Mouse (Mus musculus) midbrain, embryonic 11.5 days (tissue): ENCODE data around the gene Dis3l2. TPM values are rescaled to one million over a fixed set of nuclear protein-coding genes. Genes with fewer than 3 reads are reported as not detected.

Experiments used
- ATAC-seq: fragments of 200-750 bp; cut with Nextera tagmentation; 2 replicates; pipeline ENCODE4 v1.8.0; 2017; ENCODE audit warnings: moderate TSS enrichment, moderate library complexity; ENCODE audit not compliant: low FRiP score
- DNase-seq: peaks from one replicate; pipeline ENCODE4 v3.0.0; 2015; ENCODE audit warnings: low spot score; ENCODE audit errors: missing footprints
- H3K27ac ChIP-seq: fragments of 300-500 bp; sonication (generic); 2 replicates; pipeline ENCODE4 v1.5.1; 2014; ENCODE audit warnings: low read depth, low read length
- H3K27me3 ChIP-seq: fragments of 300-500 bp; sonication (generic); 2 replicates; pipeline ENCODE4 v1.6.1; 2014; ENCODE audit warnings: mild to moderate bottlenecking, low read length, moderate library complexity, mixed read lengths; ENCODE audit not compliant: control insufficient read depth, insufficient read depth
- H3K36me3 ChIP-seq: fragments of 300-500 bp; sonication (generic); 2 replicates; pipeline ENCODE4 v1.6.1; 2014; ENCODE audit warnings: mild to moderate bottlenecking, low read length, moderate library complexity, mixed read lengths; ENCODE audit not compliant: control insufficient read depth, insufficient read depth
- H3K4me1 ChIP-seq: fragments of 300-500 bp; sonication (generic); 2 replicates; pipeline ENCODE4 v1.6.1; 2014; ENCODE audit warnings: low read length; ENCODE audit not compliant: control insufficient read depth, insufficient read depth
- H3K4me2 ChIP-seq: fragments of 300-500 bp; sonication (generic); 2 replicates; pipeline ENCODE4 v1.6.1; 2014; ENCODE audit warnings: mild to moderate bottlenecking, moderate library complexity
- H3K4me3 ChIP-seq: fragments of 300-500 bp; sonication (generic); 2 replicates; pipeline ENCODE4 v1.5.1; 2014; ENCODE audit warnings: low read depth, low read length
- H3K9ac ChIP-seq: fragments of 300-500 bp; sonication (generic); 2 replicates; pipeline ENCODE4 v1.6.1; 2014; ENCODE audit warnings: low read length
- H3K9me3 ChIP-seq: fragments of 300-500 bp; sonication (generic); 2 replicates; pipeline ENCODE4 v1.6.1; 2016; ENCODE audit warnings: low read length; ENCODE audit not compliant: control insufficient read depth
- WGBS: fragments of 180-500 bp; shearing (Covaris S2); extraction: QIAGEN DNeasy Blood & Tissue Kit; methylation state at CpG from one replicate; pipeline ENCODE4 v1.1.7; 2014; 5-methylcytosine and 5-hydroxymethylcytosine counted together
- polyA plus RNA-seq: library from polyadenylated mRNA; unstranded; fragments of >200 nt; fragmentation: Nextera tagmentation; extraction: Ambion mirVana; gene quantifications from 2 replicates; pipeline ENCODE4 v1.2.1, GENCODE M21; 2014

Dis3l2 gene
- polyA plus RNA-seq, 1 experiment from 2014 or later = 34.3 TPM

DNA sequence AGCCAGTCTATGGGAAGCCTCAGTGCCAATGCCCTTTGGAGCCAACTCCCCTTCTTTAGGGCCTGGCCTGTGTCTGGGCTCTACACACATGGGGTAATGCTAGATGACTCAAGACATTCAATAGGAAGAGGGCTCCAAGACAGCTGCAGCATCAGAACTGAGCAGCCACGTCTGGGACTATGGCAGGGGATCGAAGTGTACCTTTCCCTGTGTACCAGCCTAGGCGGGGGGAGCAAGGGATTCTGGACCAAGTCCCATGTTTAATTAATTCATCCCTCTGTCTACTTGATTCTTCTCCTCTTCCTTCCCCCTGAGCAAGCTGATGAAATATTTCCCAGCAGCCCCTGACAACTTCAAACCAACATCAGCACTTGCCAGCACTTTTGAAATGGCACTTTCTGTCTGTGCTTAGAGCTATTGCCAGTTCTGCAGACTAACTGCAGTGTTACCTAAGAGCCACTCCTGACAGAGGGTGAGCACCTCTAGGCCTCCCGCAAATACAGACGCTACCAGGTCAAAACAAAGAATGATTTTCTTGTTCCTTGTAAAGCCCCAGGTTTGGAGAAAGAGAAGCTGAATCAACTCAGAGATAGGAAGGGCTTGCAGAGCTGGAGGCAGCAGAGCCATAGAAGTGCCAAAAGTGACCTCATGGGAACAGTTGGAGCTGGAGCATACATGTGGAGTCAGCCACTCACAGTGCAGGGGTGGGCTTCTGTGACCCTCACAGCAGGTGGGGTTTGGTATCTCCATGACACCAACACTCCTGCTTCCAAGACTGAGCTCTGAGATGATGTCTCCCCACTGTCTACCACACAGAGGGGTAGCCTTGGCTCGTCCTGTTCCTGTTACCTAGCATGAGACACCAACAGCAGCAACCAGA lies 319.9 kb downstream of the Dis3l2 start:
- Histone ChIP-seq H3K9me3 (no peaks in the 10 kb centered on the region), H3K27me3 (no peaks in the 10 kb centered on the region), H3K4me2 (no peak overlapping the region), H3K9ac (no peak overlapping the region), H3K36me3 (no peaks in the 10 kb centered on the region), H3K4me3 (no peak overlapping the region), H3K27ac (no peak overlapping the region), H3K4me1 (no peaks in the 10 kb centered on the region)
- ATAC-seq (no peak), DNase-seq (no peak)
- WGBS = 87% methylated on average over 6 of the region's 6 CpGs

DNA sequence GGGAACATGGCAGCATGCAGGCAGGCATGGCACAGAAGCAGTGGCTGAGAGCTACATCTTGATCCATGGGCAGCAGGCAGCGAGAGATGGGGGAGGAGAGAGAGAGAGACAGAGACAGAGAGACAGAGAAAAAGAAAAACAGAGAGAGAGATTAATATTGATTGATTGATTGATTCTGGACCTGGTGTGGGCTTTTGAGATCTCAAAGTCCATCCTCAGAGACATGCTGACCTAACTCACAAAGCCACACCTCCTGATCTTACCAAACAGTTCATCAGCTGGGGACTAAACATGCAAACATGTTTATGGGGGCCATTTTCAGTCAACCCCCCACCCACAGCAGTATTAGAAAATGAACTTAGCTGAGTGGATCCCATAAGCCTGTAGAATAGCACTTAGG lies 321.4 kb downstream of the Dis3l2 start:
- Histone ChIP-seq H3K27ac (no peak overlapping the region), H3K4me1 (no peaks in the 10 kb centered on the region), H3K9ac (no peak overlapping the region), H3K4me3 (no peak overlapping the region), H3K36me3 (no peaks in the 10 kb centered on the region), H3K27me3 (no peaks in the 10 kb centered on the region), H3K4me2 (no peak overlapping the region), H3K9me3 (no peaks in the 10 kb centered on the region)
- DNase-seq (no peak), ATAC-seq (no peak)
- 85% methylated on average over 1 of the region's 1 CpGs for WGBS

DNA sequence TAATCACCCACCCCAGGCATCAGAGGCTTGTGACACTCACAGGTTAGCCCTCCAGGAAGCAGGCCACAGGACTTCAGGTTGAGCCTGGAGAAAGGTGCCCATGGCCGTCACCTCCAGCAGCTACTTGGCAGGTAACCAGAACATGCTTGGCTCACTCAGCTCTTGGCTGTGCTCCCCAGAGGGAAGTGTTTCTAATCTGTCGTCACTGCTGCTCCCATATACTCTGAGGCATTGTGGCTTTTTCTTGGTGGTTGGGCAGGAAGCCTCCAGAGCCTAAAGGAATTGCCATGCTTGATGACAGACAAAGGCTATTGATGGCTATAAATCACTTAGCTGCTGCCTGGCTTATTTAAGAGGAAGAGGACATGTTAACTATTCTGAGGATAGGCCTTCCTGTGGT lies 325.2 kb downstream of the Dis3l2 start:
- Histone ChIP-seq H3K27me3 (no peaks in the 10 kb centered on the region), H3K9me3 (no peaks in the 10 kb centered on the region), H3K4me1 (no peaks in the 10 kb centered on the region), H3K36me3 (no peaks in the 10 kb centered on the region), H3K27ac (no peak overlapping the region), H3K4me3 (no peak overlapping the region), H3K9ac (no peak overlapping the region), H3K4me2 (no peak overlapping the region)
- 80% methylated on average over 2 of the region's 2 CpGs for WGBS
- no peak for ATAC-seq
- DNase-seq = no peak

DNA sequence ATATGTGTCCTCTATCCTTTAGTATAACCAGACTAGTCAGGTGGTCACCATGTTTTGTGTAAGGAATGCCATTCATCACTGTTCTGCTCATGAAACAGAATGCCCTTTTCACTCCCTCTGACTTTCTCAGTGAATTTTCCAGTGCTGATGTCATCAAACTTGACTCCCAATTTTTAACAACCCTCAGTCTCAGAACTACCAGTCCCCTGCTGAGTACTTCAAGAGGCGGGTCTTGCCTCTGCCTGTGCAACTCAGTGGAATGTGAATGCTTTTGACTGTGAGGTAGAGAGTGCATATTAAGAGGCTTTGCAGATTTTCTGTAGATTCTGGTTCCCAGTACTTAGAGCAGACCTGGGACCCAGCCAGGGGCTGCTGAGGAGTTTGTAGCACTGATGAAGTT lies 327.0 kb downstream of the Dis3l2 start:
- no peak overlapping the region for H3K4me2 ChIP-seq
- H3K9ac ChIP-seq = no peak overlapping the region

DNA sequence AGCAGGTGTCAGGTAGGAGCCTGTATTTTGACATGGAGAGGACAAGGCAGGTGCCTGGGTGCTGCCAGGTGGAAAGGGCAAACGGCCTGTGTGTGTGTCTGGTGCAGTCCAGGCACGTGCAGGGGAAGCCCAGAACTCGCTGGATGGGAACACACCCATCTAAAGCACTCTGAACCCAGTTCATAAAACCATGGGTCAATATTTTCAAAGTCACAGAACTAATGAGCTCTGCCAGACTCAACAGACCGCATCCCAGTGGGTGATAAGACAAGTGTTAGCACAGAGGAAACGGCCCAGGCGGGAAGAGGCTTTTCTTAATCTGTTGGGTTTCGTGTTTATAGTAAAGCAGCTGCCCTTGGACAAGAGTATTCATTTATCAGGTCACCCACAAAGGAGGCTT lies 328.9 kb downstream of the Dis3l2 start:
- ATAC-seq = no peak
- no peak overlapping the region for H3K27ac ChIP-seq
- no peaks in the 10 kb centered on the region for H3K27me3 ChIP-seq
- H3K9ac ChIP-seq = no peak overlapping the region
- no peaks in the 10 kb centered on the region for H3K9me3 ChIP-seq
- 68% methylated on average over 7 of the region's 7 CpGs for whole genome bisulfite sequencing
- H3K36me3 ChIP-seq = no peaks in the 10 kb centered on the region
- DNase-seq = no peak
- H3K4me3 ChIP-seq = no peak overlapping the region
- peaks cover 17% of the 10 kb centered on the region for H3K4me1 ChIP-seq
- H3K4me2 ChIP-seq = no peak overlapping the region

More for the DNA sequence above, 327.0 kb downstream of the Dis3l2 start:
- no peaks in the 10 kb centered on the region for H3K27me3 ChIP-seq
- no peak overlapping the region for H3K27ac ChIP-seq
- H3K4me1 ChIP-seq = peaks cover 8% of the 10 kb centered on the region
- DNase-seq = no peak
- 65% methylated on average over 1 of the region's 1 CpGs for WGBS
- no peaks in the 10 kb centered on the region for H3K9me3 ChIP-seq
- no peaks in the 10 kb centered on the region for H3K36me3 ChIP-seq
- ATAC-seq = no peak
- H3K4me3 ChIP-seq = no peak overlapping the region

DNA sequence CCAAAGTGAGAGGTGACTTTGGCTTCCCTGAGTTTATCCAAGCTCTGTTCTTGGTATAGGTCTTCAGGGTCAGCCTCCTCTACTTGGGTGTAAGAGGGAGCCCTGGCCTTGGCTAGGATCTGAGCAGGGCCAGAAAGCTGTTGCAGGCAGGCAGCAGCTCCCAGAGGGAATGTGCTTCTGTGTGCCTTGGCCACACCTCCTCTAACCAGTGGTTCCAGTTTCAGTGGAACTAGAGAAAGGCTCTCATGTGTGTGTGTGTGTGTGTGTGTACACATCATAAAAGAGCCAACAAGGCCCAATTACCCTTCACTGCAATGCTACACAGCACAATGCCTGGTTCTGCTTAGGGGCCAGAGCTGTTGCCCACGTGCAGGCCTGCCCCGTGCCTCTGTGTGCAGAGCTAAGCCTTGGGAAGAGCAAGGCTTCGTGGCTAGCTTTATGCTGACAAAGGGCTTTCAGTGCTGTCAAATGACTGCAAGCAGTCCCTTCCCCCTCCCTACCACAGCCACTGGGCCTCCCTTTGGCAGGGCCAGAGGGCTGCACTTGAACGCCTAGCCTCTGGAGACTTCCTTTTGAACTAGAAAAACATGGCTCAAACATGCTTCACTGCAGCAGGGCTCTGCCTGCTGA lies 332.0 kb downstream of the Dis3l2 start:
- Histone ChIP-seq H3K9ac (peak overlapping the region; percentile 33; the same call in 1 of the 2 replicates), H3K36me3 (no peaks in the 10 kb centered on the region), H3K4me1 (peaks cover 17% of the 10 kb centered on the region), H3K4me2 (no peak overlapping the region), H3K4me3 (no peak overlapping the region), H3K27me3 (no peaks in the 10 kb centered on the region), H3K9me3 (no peaks in the 10 kb centered on the region), H3K27ac (peak overlapping the region; percentile 69)
- peak; percentile 87 for ATAC-seq
- DNase-seq = peak; percentile 93
- WGBS = 12% methylated on average over 4 of the region's 4 CpGs

DNA sequence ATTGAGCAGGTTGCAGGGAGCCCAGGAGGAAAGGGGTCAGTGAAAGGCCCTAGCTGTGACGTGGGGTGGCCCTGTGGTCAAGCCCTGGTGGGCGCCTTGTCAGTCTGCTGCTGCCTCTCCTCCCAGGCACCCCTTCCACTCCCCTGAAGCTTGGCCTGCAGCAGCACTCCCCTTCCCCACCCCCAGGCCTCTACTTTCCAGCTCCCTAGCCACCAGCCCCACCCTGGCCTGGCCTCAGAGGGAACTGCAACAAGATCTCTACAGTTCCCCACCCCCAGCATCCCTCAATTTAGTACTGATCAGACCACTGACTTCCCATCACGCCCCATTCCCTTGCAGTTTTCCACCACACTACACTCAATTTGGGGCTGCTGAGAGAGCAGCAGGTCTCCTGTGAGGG lies 332.7 kb downstream of the Dis3l2 start:
- no peaks in the 10 kb centered on the region for H3K36me3 ChIP-seq
- DNase-seq = no peak
- peak overlapping the region; percentile 33 for H3K9ac ChIP-seq
- H3K4me3 ChIP-seq = no peak overlapping the region
- no peaks in the 10 kb centered on the region for H3K9me3 ChIP-seq
- H3K4me2 ChIP-seq = no peak overlapping the region
- no peaks in the 10 kb centered on the region for H3K27me3 ChIP-seq
- WGBS = 50% methylated on average over 3 of the region's 3 CpGs
- peak; percentile 33; the same call in 1 of the 2 replicates for ATAC-seq
- peak overlapping the region; percentile 69 for H3K27ac ChIP-seq
- peaks cover 17% of the 10 kb centered on the region for H3K4me1 ChIP-seq

DNA sequence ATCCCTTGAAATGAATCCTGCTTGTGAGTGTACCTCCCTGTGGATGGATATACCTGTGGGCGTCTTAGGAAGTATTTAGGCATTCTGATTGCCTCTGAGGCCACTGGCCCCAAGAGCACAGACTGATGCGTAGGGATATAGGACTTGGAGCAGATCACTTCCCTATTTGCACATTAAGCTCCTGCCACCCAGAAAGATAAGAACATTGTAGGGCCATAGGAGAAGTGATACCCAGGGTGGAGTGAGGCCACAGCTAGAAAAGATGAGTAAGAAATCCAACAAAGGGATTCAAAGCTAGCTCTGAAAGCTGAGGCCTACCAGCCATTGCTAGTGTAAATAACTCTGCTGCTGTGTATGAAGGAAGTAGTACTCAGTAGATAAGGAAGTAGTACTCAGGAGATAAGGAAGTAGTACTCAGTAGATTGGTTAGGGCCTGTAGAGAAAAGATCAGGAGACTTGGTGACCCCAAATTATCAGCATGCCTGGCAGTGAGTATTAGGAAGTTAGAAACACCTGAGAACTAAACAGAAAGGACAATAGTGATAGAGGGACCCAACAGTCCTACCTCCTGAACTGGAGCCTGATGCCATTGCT lies 335.0 kb downstream of the Dis3l2 start:
- WGBS = 89% methylated on average over 2 of the region's 2 CpGs
- DNase-seq = no peak
- H3K4me3 ChIP-seq = no peak overlapping the region

DNA sequence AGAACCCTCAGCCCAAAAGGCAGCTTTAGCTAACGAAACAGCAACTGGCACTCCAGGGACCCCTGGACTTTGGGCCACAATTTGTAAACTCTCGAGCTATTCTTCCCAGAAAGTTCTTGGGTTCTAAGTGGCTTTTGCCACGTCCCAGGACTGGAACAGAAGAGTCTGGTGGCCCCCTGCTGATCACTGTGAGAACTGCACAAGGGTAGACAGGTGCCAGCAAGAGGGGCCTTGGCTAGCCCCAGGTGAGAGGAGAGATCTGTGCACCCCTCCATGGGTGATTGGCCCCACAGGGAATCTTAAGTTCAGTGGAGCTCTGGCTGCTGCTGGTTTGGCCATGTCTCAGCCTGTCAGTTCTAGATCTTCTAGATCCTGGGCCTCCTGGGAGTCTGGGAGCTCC lies 337.5 kb downstream of the Dis3l2 start:
- peaks cover 4% of the 10 kb centered on the region for H3K4me1 ChIP-seq
- H3K4me2 ChIP-seq = no peak overlapping the region
- no peaks in the 10 kb centered on the region for H3K36me3 ChIP-seq
- DNase-seq (peak; percentile 93), ATAC-seq (0 out of 2 replicates have a peak, but pooled peaks have one; percentile 47)
- 37% methylated on average over 3 of the region's 3 CpGs for WGBS
- H3K27me3 ChIP-seq = no peaks in the 10 kb centered on the region
- H3K4me3 ChIP-seq = no peak overlapping the region
- H3K9me3 ChIP-seq = no peaks in the 10 kb centered on the region
- no peak overlapping the region for H3K9ac ChIP-seq
- no peak overlapping the region for H3K27ac ChIP-seq

More for the DNA sequence above, 335.0 kb downstream of the Dis3l2 start:
- peaks cover 17% of the 10 kb centered on the region for H3K4me1 ChIP-seq
- no peaks in the 10 kb centered on the region for H3K36me3 ChIP-seq
- no peak overlapping the region for H3K27ac ChIP-seq
- no peak overlapping the region for H3K9ac ChIP-seq
- H3K9me3 ChIP-seq = no peaks in the 10 kb centered on the region
- H3K27me3 ChIP-seq = no peaks in the 10 kb centered on the region
- no peak overlapping the region for H3K4me2 ChIP-seq
- no peak for ATAC-seq
